Mouse (Mus musculus) CH12.LX (cell line): Measurements from ENCODE around the gene Acadvl. TPM values are rescaled to one million over a fixed set of nuclear protein-coding genes. Genes with fewer than 3 reads are reported as not detected.

Source experiments
- DNase-seq: peaks from one replicate; pipeline ENCODE4 v3.0.0-alpha.2; 2013; ENCODE audit errors: extremely low read depth
- H3K27ac ChIP-seq: 2 replicates; pipeline ENCODE4 v1.5.1; 2012; ENCODE audit warnings: low read depth, mild to moderate bottlenecking, control low read depth, moderate library complexity; ENCODE audit not compliant: insufficient read depth
- H3K27me3 ChIP-seq: replicated peaks from 2 replicates; pipeline ENCODE3; 2012; ENCODE audit warnings: inconsistent platforms
- H3K36me3 ChIP-seq, 2 experiments: replicated peaks in 1 of 2; 2 replicates each; pipeline versions ENCODE3 to v1.6.1; 2012; ENCODE audit warnings: inconsistent platforms in 1 of 2, low read length in 1 of 2, mild to moderate bottlenecking in 1 of 2, mixed read lengths in 1 of 2, moderate library complexity in 1 of 2; ENCODE audit not compliant: control insufficient read depth in 1 of 2, insufficient read depth in 1 of 2
- H3K4me1 ChIP-seq, 2 experiments: 2 replicates each; pipeline ENCODE4 v1.6.1; 2012; ENCODE audit warnings: inconsistent platforms in 1 of 2, moderate library complexity in 1 of 2; ENCODE audit not compliant: insufficient read depth in 2 of 2, control insufficient read depth in 1 of 2
- H3K4me2 ChIP-seq: 2 replicates; pipeline ENCODE4 v1.6.1; 2012; ENCODE audit warnings: low read depth, mild to moderate bottlenecking, control low read depth; ENCODE audit not compliant: poor library complexity, insufficient read depth, severe bottlenecking
- H3K4me3 ChIP-seq, 3 experiments: fragments of 150-350 bp in 1 of 3; sonication (generic) in 1 of 3; replicated peaks in 1 of 3; 2 replicates each; pipeline versions ENCODE3 to v1.5.1; 2011 to 2012; ENCODE audit warnings: low read depth in 2 of 3, low read length in 2 of 3, mild to moderate bottlenecking in 2 of 3, moderate library complexity in 2 of 3, control low read depth in 1 of 3, improper control_type of control experiment in 1 of 3, inconsistent platforms in 1 of 3, mixed read lengths in 1 of 3; ENCODE audit not compliant: poor library complexity in 1 of 3
- H3K79me2 ChIP-seq: replicated peaks from 2 replicates; pipeline ENCODE4 v1.6.1; 2012; ENCODE audit warnings: mild to moderate bottlenecking, moderate library complexity; ENCODE audit not compliant: control insufficient read depth, poor library complexity, insufficient read depth, severe bottlenecking; ENCODE audit errors: extremely low read depth
- H3K9ac ChIP-seq: 2 replicates; pipeline ENCODE4 v1.6.1; 2012; ENCODE audit warnings: low read depth, mild to moderate bottlenecking, control low read depth, moderate library complexity; ENCODE audit not compliant: insufficient read depth
- H3K9me3 ChIP-seq: replicated peaks from 2 replicates; pipeline ENCODE3; 2012; ENCODE audit warnings: low read length, inconsistent platforms, mixed read lengths
- BHLHE40 ChIP-seq: IDR thresholded peaks from 2 replicates; pipeline ENCODE4 v1.6.1; 2011; ENCODE audit warnings: mild to moderate bottlenecking, low read depth, low read length, improper control_type of control experiment
- CHD1 ChIP-seq: IDR thresholded peaks from 2 replicates; pipeline ENCODE4 v1.6.1; 2012; ENCODE audit warnings: low read depth, low read length, improper control_type of control experiment, inconsistent platforms
- CHD2 ChIP-seq: IDR thresholded peaks from 2 replicates; pipeline ENCODE4 v1.6.1; 2011; ENCODE audit warnings: low read length, improper control_type of control experiment
- CTCF ChIP-seq, 2 experiments: IDR thresholded peaks in 1 of 2; conservative IDR thresholded peaks in 1 of 2; 2 replicates each; pipeline ENCODE4 v1.5.1; 2011 to 2012; ENCODE audit warnings: low read depth in 2 of 2, low read length in 2 of 2, improper control_type of control experiment in 1 of 2, inconsistent platforms in 1 of 2, mild to moderate bottlenecking in 1 of 2, moderate library complexity in 1 of 2
- E2F4 ChIP-seq: IDR thresholded peaks from 2 replicates; pipeline ENCODE4 v1.6.1; 2011; ENCODE audit warnings: low read depth, low read length, improper control_type of control experiment; ENCODE audit not compliant: insufficient replicate concordance
- ELF1 ChIP-seq: IDR thresholded peaks from 2 replicates; pipeline ENCODE4 v1.6.1; 2014; ENCODE audit warnings: low read depth, mild to moderate bottlenecking, inconsistent platforms, low read length, improper control_type of control experiment
- EP300 ChIP-seq: IDR thresholded peaks from 2 replicates; pipeline ENCODE4 v1.6.1; 2011; ENCODE audit warnings: low read length, improper control_type of control experiment
- ETS1 ChIP-seq: conservative IDR thresholded peaks from 2 replicates; pipeline ENCODE4 v1.6.1; 2012; ENCODE audit warnings: low read depth, mild to moderate bottlenecking, inconsistent platforms, low read length, improper control_type of control experiment, moderate library complexity
- GABPA ChIP-seq: IDR thresholded peaks from 2 replicates; pipeline ENCODE4 v1.6.1; 2012; ENCODE audit warnings: low read depth, low read length, improper control_type of control experiment, inconsistent platforms; ENCODE audit not compliant: insufficient replicate concordance
- HCFC1 ChIP-seq: IDR thresholded peaks from 2 replicates; pipeline ENCODE4 v1.6.1; 2012; ENCODE audit warnings: low read depth, mild to moderate bottlenecking, inconsistent platforms, low read length, improper control_type of control experiment
- IRF4 ChIP-seq: IDR thresholded peaks from 2 replicates; pipeline ENCODE4 v1.6.1; 2014; ENCODE audit warnings: low read depth, mild to moderate bottlenecking, inconsistent platforms, low read length, improper control_type of control experiment
- JUN ChIP-seq: IDR thresholded peaks from 2 replicates; pipeline ENCODE4 v1.6.1; 2011; ENCODE audit warnings: low read depth, mild to moderate bottlenecking, low read length, improper control_type of control experiment, moderate library complexity; ENCODE audit not compliant: insufficient read depth
- JUND ChIP-seq: conservative IDR thresholded peaks from 2 replicates; pipeline ENCODE4 v1.6.1; 2011; ENCODE audit warnings: low read depth, low read length, improper control_type of control experiment
- KAT2A ChIP-seq: IDR thresholded peaks from 2 replicates; pipeline ENCODE4 v1.6.1; 2012; ENCODE audit warnings: low read length, improper control_type of control experiment, inconsistent platforms; ENCODE audit not compliant: insufficient replicate concordance
- MAFK ChIP-seq: IDR thresholded peaks from 2 replicates; pipeline ENCODE4 v1.6.1; 2011; ENCODE audit warnings: low read length, improper control_type of control experiment; ENCODE audit not compliant: insufficient replicate concordance
- MAX ChIP-seq: IDR thresholded peaks from 2 replicates; pipeline ENCODE4 v1.6.1; 2011; ENCODE audit warnings: low read length, improper control_type of control experiment
- MAZ ChIP-seq: IDR thresholded peaks from 2 replicates; pipeline ENCODE4 v1.6.1; 2012; ENCODE audit warnings: low read depth, mild to moderate bottlenecking, inconsistent platforms, low read length, improper control_type of control experiment, moderate library complexity
- MEF2A ChIP-seq: IDR thresholded peaks from 2 replicates; pipeline ENCODE4 v1.6.1; 2014; ENCODE audit warnings: low read depth, mild to moderate bottlenecking, inconsistent platforms, low read length, improper control_type of control experiment, borderline replicate concordance
- MXI1 ChIP-seq: IDR thresholded peaks from 2 replicates; pipeline ENCODE4 v1.6.1; 2011; ENCODE audit warnings: mild to moderate bottlenecking, low read depth, low read length, improper control_type of control experiment
- MYC ChIP-seq: IDR thresholded peaks from 2 replicates; pipeline ENCODE4 v1.6.1; 2011; ENCODE audit warnings: low read depth, mild to moderate bottlenecking, improper control_type of control experiment, low read length
- NELFE ChIP-seq: IDR thresholded peaks from 2 replicates; pipeline ENCODE4 v1.6.1; 2011; ENCODE audit warnings: low read depth, low read length, improper control_type of control experiment
- NRF1 ChIP-seq: IDR thresholded peaks from 2 replicates; pipeline ENCODE4 v1.6.1; 2014; ENCODE audit warnings: low read depth, mild to moderate bottlenecking, inconsistent platforms, low read length, improper control_type of control experiment, moderate library complexity
- PAX5 ChIP-seq: IDR thresholded peaks from 2 replicates; pipeline ENCODE4 v1.6.1; 2012; ENCODE audit warnings: low read length, inconsistent platforms, mixed read lengths
- POLR2A ChIP-seq: IDR thresholded peaks from 2 replicates; pipeline ENCODE4 v1.6.1; 2011; ENCODE audit warnings: low read depth, mild to moderate bottlenecking, improper control_type of control experiment, low read length
- POLR2AphosphoS2 ChIP-seq: IDR thresholded peaks from 2 replicates; pipeline ENCODE4 v1.6.1; 2011; ENCODE audit warnings: low read depth, low read length, improper control_type of control experiment
- RAD21 ChIP-seq: IDR thresholded peaks from 2 replicates; pipeline ENCODE4 v1.6.1; 2011; ENCODE audit warnings: low read depth, mild to moderate bottlenecking, low read length, improper control_type of control experiment, moderate library complexity
- RCOR1 ChIP-seq: conservative IDR thresholded peaks from 2 replicates; pipeline ENCODE4 v1.6.1; 2012; ENCODE audit warnings: low read depth, mild to moderate bottlenecking, inconsistent platforms, low read length, improper control_type of control experiment
- SIN3A ChIP-seq: IDR thresholded peaks from 2 replicates; pipeline ENCODE4 v1.6.1; 2012; ENCODE audit warnings: low read length, improper control_type of control experiment, inconsistent platforms
- SMC3 ChIP-seq: IDR thresholded peaks from 2 replicates; pipeline ENCODE4 v1.6.1; 2011; ENCODE audit warnings: low read depth, low read length, improper control_type of control experiment
- TBP ChIP-seq: conservative IDR thresholded peaks from 2 replicates; pipeline ENCODE4 v1.6.1; 2011; ENCODE audit warnings: low read depth, low read length, improper control_type of control experiment
- TCF12 ChIP-seq: IDR thresholded peaks from 2 replicates; pipeline ENCODE4 v1.6.1; 2014; ENCODE audit warnings: low read depth, mild to moderate bottlenecking, inconsistent platforms, low read length, improper control_type of control experiment
- UBTF ChIP-seq: IDR thresholded peaks from 2 replicates; pipeline ENCODE4 v1.6.1; 2012; ENCODE audit warnings: low read depth, mild to moderate bottlenecking, inconsistent platforms, low read length, improper control_type of control experiment, moderate library complexity
- USF1 ChIP-seq: IDR thresholded peaks from 2 replicates; pipeline ENCODE4 v1.6.1; 2014; ENCODE audit warnings: low read depth, mild to moderate bottlenecking, inconsistent platforms, low read length, improper control_type of control experiment
- USF2 ChIP-seq: conservative IDR thresholded peaks from 2 replicates; pipeline ENCODE4 v1.6.1; 2011; ENCODE audit warnings: low read depth, low read length, improper control_type of control experiment
- ZC3H11A ChIP-seq: IDR thresholded peaks from 2 replicates; pipeline ENCODE4 v1.6.1; 2012; ENCODE audit warnings: low read depth, mild to moderate bottlenecking, inconsistent platforms, low read length, improper control_type of control experiment
- ZKSCAN1 ChIP-seq: IDR thresholded peaks from 2 replicates; pipeline ENCODE4 v1.6.1; 2012; ENCODE audit warnings: low read depth, inconsistent platforms, low read length, improper control_type of control experiment, borderline replicate concordance
- ZMIZ1 ChIP-seq: IDR thresholded peaks from 2 replicates; pipeline ENCODE4 v1.6.1; 2012; ENCODE audit warnings: low read depth, mild to moderate bottlenecking, inconsistent platforms, low read length, improper control_type of control experiment
- ZNF384 ChIP-seq: IDR thresholded peaks from 2 replicates; pipeline ENCODE4 v1.6.1; 2012; ENCODE audit warnings: low read depth, low read length, improper control_type of control experiment, inconsistent platforms
- dilution Hi-C: fragments of 300-500 bp; cut with MboI; formaldehyde crosslinking; loops from 2 replicates; pipeline ENCODE4 v1.14.3; 2020; ENCODE audit warnings: low sequenced_read_pairs; ENCODE audit not compliant: extremely low pct_unique_long_range_greater_than_20kb, extremely low pct_ligation_motif_present
- in situ Hi-C: fragments of 300-500 bp; cut with MboI; formaldehyde crosslinking; loops from 3 replicates; pipeline ENCODE4 v1.14.3; 2019; ENCODE audit warnings: low sequenced_read_pairs, low pct_ligation_motif_present, low pct_unique_long_range_greater_than_20kb, mixed read lengths
- polyA plus RNA-seq: library from polyadenylated mRNA; unstranded; fragments of >175 nt; gene quantifications from 2 replicates; pipeline ENCODE4 v1.2.1, GENCODE M21; 2012; ENCODE audit warnings: low read depth; ENCODE audit not compliant: insufficient read length
- total RNA-seq, 2 experiments: library from RNA; depleted of rRNA; stranded (reverse); fragments of 300-350 nt in 1 of 2; fragments of >200 nt in 1 of 2; gene quantifications; 2 replicates each; pipeline ENCODE4 v1.2.3; 2012 to 2014

Gene Acadvl
- total and polyA plus RNA-seq, 3 experiments, result 76.9 to 148 (median 81.8) TPM

DNA sequence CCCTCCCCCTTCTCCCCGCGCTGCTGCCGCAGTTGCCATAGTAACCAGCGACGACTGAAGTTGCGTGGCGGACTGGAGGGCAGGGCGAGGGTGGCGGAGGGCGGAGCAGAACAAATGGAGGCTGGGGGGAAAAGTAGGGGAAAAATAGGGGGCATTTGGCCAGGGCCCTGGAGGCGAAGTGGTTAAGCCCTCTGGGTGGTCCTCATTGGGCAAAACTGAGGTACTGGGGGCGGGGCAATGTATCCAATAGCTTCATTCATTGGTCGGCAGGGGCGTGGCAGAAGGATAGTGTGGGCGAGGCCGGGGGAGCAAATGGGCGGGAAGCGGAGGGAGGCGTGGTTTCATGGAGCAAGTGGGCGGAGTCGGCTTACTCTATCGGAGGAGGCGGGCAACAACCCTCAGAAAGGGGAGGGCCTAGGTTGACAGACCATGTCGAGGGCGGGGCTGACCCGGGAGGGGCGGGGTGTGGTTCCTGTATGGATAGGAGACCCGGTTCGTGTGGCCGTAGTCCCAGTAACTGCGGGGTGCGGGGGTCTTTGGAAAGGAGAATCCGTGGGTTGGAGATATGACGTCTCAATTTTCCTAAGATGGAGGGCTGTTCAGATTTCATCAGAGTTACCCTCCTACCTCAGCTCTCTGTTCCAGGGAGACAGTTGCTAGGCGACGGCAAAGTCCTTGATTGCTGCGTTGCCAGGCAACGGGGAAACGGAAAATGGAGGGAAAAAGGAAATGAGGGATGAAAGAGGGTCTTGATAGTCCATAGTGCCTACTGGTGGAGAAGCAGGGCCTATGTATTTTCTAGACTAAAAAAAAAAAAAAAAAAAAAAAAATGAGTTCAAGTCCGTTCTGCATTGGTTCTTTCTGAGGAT is 6.3 kb upstream of the Acadvl start:
- no peak; the same call in 1 of the 2 replicates for TF ChIP-seq TCF12
- TF ChIP-seq MEF2A, result peak; percentile 41; the same call in 1 of the 2 replicates
- TF ChIP-seq USF1, result no peak
- TF ChIP-seq E2F4, result no peak
- no peak for TF ChIP-seq ZKSCAN1
- TF ChIP-seq USF2, result no peak
- no peak for TF ChIP-seq EP300
- peak; percentile 69 for TF ChIP-seq CHD2
- TF ChIP-seq NELFE, result no peak
- peak; percentile 54 for TF ChIP-seq ELF1
- TF ChIP-seq MAX, result peak; percentile 47; the same call in 1 of the 2 replicates
- 0 out of 2 replicates have a peak, but pooled peaks have one; percentile 6 for TF ChIP-seq IRF4
- peak; percentile 81 for TF ChIP-seq SIN3A
- peak; percentile 34; the same call in 1 of the 2 replicates for TF ChIP-seq NRF1
- TF ChIP-seq PAX5, result no peak
- TF ChIP-seq MYC, result no peak
- TF ChIP-seq CHD1, result no peak
- TF ChIP-seq GABPA, result no peak
- no peak for TF ChIP-seq ZMIZ1
- TF ChIP-seq ZC3H11A, result no peak
- no peak for TF ChIP-seq RCOR1
- TF ChIP-seq TBP, result no peak
- TF ChIP-seq CTCF (conservative IDR thresholded peaks at IDR 0.05 in 1 of 2, IDR thresholded peaks at IDR 0.05 in 1 of 2; ENCODE audit: low read depth in 2 of 2, low read length in 2 of 2), result no peak
- TF ChIP-seq JUND, result no peak
- no peak for TF ChIP-seq MAFK
- 0 out of 2 replicates have a peak, but pooled peaks have one; percentile 10 for TF ChIP-seq BHLHE40
- TF ChIP-seq POLR2AphosphoS2, result no peak
- no peak for TF ChIP-seq UBTF
- peak; percentile 84 for TF ChIP-seq ZNF384
- peak; percentile 85 for TF ChIP-seq MAZ
- TF ChIP-seq MXI1, result peak; percentile 75
- TF ChIP-seq JUN, result no peak
- no peak for TF ChIP-seq RAD21
- TF ChIP-seq HCFC1, result no peak
- no peak for TF ChIP-seq KAT2A
- TF ChIP-seq ETS1, result no peak
- no peak for TF ChIP-seq POLR2A
- no peak for TF ChIP-seq SMC3
- TF ChIP-seq, all 38 proteins: peak for 11
- H3K27me3 ChIP-seq, result peaks cover 13% of the 10 kb centered on the region

More for the DNA sequence above, 6.3 kb upstream of the Acadvl start:
- peak overlapping the region; percentile 51 to 59 (median 52) for H3K4me3 ChIP-seq
- peak; percentile 100 for DNase-seq
- peaks cover 8 to 27% of the 10 kb centered on the region in 2 experiments; a peak in 3 of 4 replicates for H3K4me1 ChIP-seq
- no peaks in the 10 kb centered on the region for H3K79me2 ChIP-seq
- no peak overlapping the region for H3K27ac ChIP-seq
- H3K4me2 ChIP-seq, result peak overlapping the region; percentile 68
- no peaks in the 10 kb centered on the region for H3K9me3 ChIP-seq
- H3K36me3 ChIP-seq, result no peaks in the 10 kb centered on the region
- dilution Hi-C loops (no loop called here), in situ Hi-C loops (loop anchor here (25.0 kb wide), 1 partner anchor 934 kb away; the partner anchor contains the start of genes Per1 and Vamp2)
- no peak overlapping the region for H3K9ac ChIP-seq
